ENCODE assay signal across 11 mouse cellular contexts in the genomic region with DNA sequence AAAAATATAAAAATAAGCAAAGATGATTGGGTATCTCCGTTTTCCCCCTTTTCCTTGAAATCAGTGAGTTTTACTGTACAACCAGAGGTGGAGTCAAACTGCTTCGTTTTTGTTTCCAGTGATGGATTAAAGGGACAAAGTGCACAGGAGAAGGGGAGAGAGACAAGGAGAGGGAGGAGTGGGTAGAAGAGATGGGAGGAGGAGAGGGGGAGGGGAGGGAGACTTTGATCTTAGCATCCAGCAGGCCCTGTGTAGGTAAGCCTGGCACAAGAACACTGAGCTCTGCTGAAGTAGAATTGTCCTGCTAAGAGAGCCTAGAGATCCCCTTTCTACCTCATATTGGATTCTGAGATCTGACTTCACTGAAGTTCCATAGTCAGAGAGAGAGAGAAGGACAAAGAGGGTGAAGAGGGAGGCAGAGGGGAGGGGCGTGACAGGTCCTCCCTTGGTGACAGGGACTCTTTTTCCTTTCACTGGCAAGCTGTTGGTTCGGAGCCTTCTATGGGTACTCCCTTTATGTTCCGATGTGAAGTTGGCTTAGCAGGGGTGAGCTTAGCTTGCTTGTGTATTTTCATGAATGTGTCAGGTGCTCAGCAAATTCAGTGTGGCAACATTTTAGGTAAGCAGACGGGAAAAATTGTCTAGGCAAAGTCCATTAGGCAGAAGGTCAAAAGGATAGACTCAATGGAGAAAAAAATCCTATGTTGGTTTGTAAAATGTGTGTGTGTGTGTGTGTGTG.
A peak's percentile ranks its signal among the peaks of the same experiment; 100 is the strongest.
DNase-seq lines count a peak whose midpoint lies in the region; ATAC-seq and TF ChIP-seq lines count a peak whose summit lies in the region.
"Had no signal": no experiment of that assay in that cellular context is flagged by ENCODE, and none has a peak within 500 bp of the region (broad histone marks: within the 10 kb centered on the region; RNA-seq: fewer than 3 reads in every experiment).

No protein-coding gene starts in this region.

- no peak overlapping the region for H3K4me3 ChIP-seq in heart, embryonic 10.5 days
- no peak overlapping the region for H3K4me3 ChIP-seq in forebrain, embryonic 14.5 days (ENCODE audit: low read depth, low read length)
- H3K4me3 ChIP-seq in kidney, postnatal 0 days (replicated peaks; ENCODE audit: low read depth, low read length) = no peak overlapping the region
- H3K4me3 ChIP-seq in midbrain, embryonic 16.5 days (ENCODE audit: low read depth, low read length) = no peak overlapping the region

- ATAC-seq in forebrain, embryonic 14.5 days = peak; percentile 72; the same call in 1 of the 2 replicates
- ATAC-seq in kidney, postnatal 0 days (replicated peaks; ENCODE audit: low FRiP score, low read depth) = peak; percentile 80
- peak; percentile 82 for ATAC-seq in midbrain, embryonic 16.5 days
- ATAC-seq in activated CD4-positive, CD25-positive, alpha-beta regulatory T cell, adult 4 months = no peak

- no peaks in the 10 kb centered on the region for H3K36me3 ChIP-seq in heart, embryonic 10.5 days
- H3K36me3 ChIP-seq in forebrain, embryonic 14.5 days (ENCODE audit: control insufficient read depth, insufficient read depth, low read length) = no peaks in the 10 kb centered on the region
- no peaks in the 10 kb centered on the region for H3K36me3 ChIP-seq in kidney, postnatal 0 days (ENCODE audit: insufficient read depth, low read length)
- H3K36me3 ChIP-seq in midbrain, embryonic 16.5 days (ENCODE audit: control insufficient read depth, insufficient read depth, low read length) = no peaks in the 10 kb centered on the region

- 0 out of 2 replicates have a peak overlapping the region, but pooled peaks have one; percentile 10 for H3K27ac ChIP-seq in heart, embryonic 10.5 days
- 0 out of 2 replicates have a peak overlapping the region, but pooled peaks have one; percentile 9 for H3K27ac ChIP-seq in forebrain, embryonic 14.5 days (ENCODE audit: low read depth, low read length)
- H3K27ac ChIP-seq in kidney, postnatal 0 days = peak overlapping the region; percentile 52; the same call in 1 of the 2 replicates
- H3K27ac ChIP-seq in midbrain, embryonic 16.5 days (ENCODE audit: low read length) = peak overlapping the region; percentile 47
- H3K27ac ChIP-seq: liver, embryonic 14.5 days had no signal

- intact Hi-C loops in heart, postnatal 10 days (cut with DNase I) = no loop called here

- peaks cover 11% of the 10 kb centered on the region for H3K4me1 ChIP-seq in heart, embryonic 10.5 days
- peaks cover 8% of the 10 kb centered on the region; the same call in 1 of the 2 replicates for H3K4me1 ChIP-seq in forebrain, embryonic 14.5 days (ENCODE audit: control insufficient read depth, insufficient read depth, low read length)
- peaks cover 8% of the 10 kb centered on the region; the same call in 1 of the 2 replicates for H3K4me1 ChIP-seq in kidney, postnatal 0 days (replicated peaks; ENCODE audit: insufficient read depth, low read length)
- peaks cover 12% of the 10 kb centered on the region for H3K4me1 ChIP-seq in midbrain, embryonic 16.5 days (ENCODE audit: control insufficient read depth, insufficient read depth, low read length)

- no peak overlapping the region for H3K9ac ChIP-seq in forebrain, embryonic 14.5 days (ENCODE audit: low read length)
- H3K9ac ChIP-seq in kidney, postnatal 0 days (ENCODE audit: low read depth, low read length) = no peak overlapping the region
- H3K9ac ChIP-seq in midbrain, embryonic 16.5 days (ENCODE audit: low read depth, low read length) = no peak overlapping the region
- H3K9ac ChIP-seq: liver, embryonic 14.5 days had no signal

- DNase-seq in heart, embryonic 10.5 days (ENCODE audit: low spot score) = no peak
- DNase-seq in heart, postnatal 10 days = no peak
- peak; percentile 24 for DNase-seq in forebrain, embryonic 14.5 days (ENCODE audit: low spot score)
- peak; percentile 48 for DNase-seq in kidney, postnatal 0 days (ENCODE audit: low spot score)
- DNase-seq in frontal cortex, postnatal 25 days (ENCODE audit: low spot score in 2 of 2) = no peak
- no peak for DNase-seq in lung, postnatal 4 days
- DNase-seq: adrenal gland, postnatal 25 days; cerebellum, adult 9-10 months had no signal

- no peak overlapping the region for H3K4me2 ChIP-seq in forebrain, embryonic 14.5 days (ENCODE audit: low read length)
- H3K4me2 ChIP-seq in kidney, postnatal 0 days (ENCODE audit: low read length) = no peak overlapping the region
- no peak overlapping the region for H3K4me2 ChIP-seq in midbrain, embryonic 16.5 days (ENCODE audit: low read length)

- 0 out of 2 replicates have a peak, but pooled peaks cover 6% of the 10 kb centered on the region for H3K9me3 ChIP-seq in heart, embryonic 10.5 days
- no peaks in the 10 kb centered on the region for H3K9me3 ChIP-seq in forebrain, embryonic 14.5 days (replicated peaks; ENCODE audit: control insufficient read depth, low read length)
- H3K9me3 ChIP-seq in kidney, postnatal 0 days (replicated peaks; ENCODE audit: low read length) = peaks cover 5% of the 10 kb centered on the region; the same call in 1 of the 2 replicates
- no peaks in the 10 kb centered on the region for H3K9me3 ChIP-seq in midbrain, embryonic 16.5 days (replicated peaks; ENCODE audit: control insufficient read depth, low read length, poor library complexity, severe bottlenecking)

- no peaks in the 10 kb centered on the region for H3K27me3 ChIP-seq in heart, embryonic 10.5 days (ENCODE audit: insufficient read depth, poor library complexity, severe bottlenecking)
- no peaks in the 10 kb centered on the region for H3K27me3 ChIP-seq in forebrain, embryonic 14.5 days (replicated peaks; ENCODE audit: control insufficient read depth, insufficient read depth, low read length)
- H3K27me3 ChIP-seq in kidney, postnatal 0 days (ENCODE audit: insufficient read depth, low read length) = no peaks in the 10 kb centered on the region
- no peaks in the 10 kb centered on the region for H3K27me3 ChIP-seq in midbrain, embryonic 16.5 days (ENCODE audit: control insufficient read depth, insufficient read depth, low read depth, low read length)

- 0 out of 2 replicates have a peak, but pooled peaks have one; percentile 9 for TF ChIP-seq CTCF in kidney, postnatal 0 days (IDR thresholded peaks at IDR 0.05; ENCODE audit: low read depth)

- WGBS in heart, embryonic 10.5 days = 63% methylated on average over 6 of the region's 6 CpGs
- 21% methylated on average over 6 of the region's 6 CpGs for WGBS in forebrain, embryonic 14.5 days
- 49% methylated on average over 6 of the region's 6 CpGs for WGBS in kidney, postnatal 0 days
- 13% methylated on average over 6 of the region's 6 CpGs for WGBS in midbrain, embryonic 16.5 days

Comparison
In these comparisons a context has a peak if more than half of its experiments do, and no peak if none do; other contexts are left out.
1. DNase-seq: peak in forebrain, embryonic 14.5 days (single experiment) and kidney, postnatal 0 days (single experiment); none in heart, embryonic 10.5 days (single experiment), heart, postnatal 10 days (0 of 2), frontal cortex, postnatal 25 days (0 of 2) and lung, postnatal 4 days (0 of 2).
2. Peak in every context shown above with its lines, with median percentiles within 50 percentile points of each other: H3K27ac ChIP-seq.